Mouse (Mus musculus) intestine, embryonic 15.5 days (tissue): ENCODE results near the gene Copz2. TPM values are rescaled to one million over a fixed set of nuclear protein-coding genes. Genes with fewer than 3 reads are reported as not detected.

Experiments
- ATAC-seq: fragments of 200-750 bp; cut with Nextera tagmentation; 2 replicates; pipeline ENCODE4 v1.8.0; 2017; ENCODE audit warnings: moderate TSS enrichment, moderate library complexity
- H3K27ac ChIP-seq: fragments of 300-500 bp; sonication (generic); 2 replicates; pipeline ENCODE4 v1.5.1; 2015; ENCODE audit warnings: mild to moderate bottlenecking, inconsistent platforms
- H3K27me3 ChIP-seq: fragments of 300-500 bp; sonication (generic); replicated peaks from 2 replicates; pipeline ENCODE4 v1.6.1; 2015; ENCODE audit warnings: inconsistent platforms
- H3K36me3 ChIP-seq: fragments of 300-500 bp; sonication (generic); 2 replicates; pipeline ENCODE4 v1.6.1; 2015; ENCODE audit warnings: inconsistent platforms
- H3K4me1 ChIP-seq: fragments of 300-500 bp; sonication (generic); replicated peaks from 2 replicates; pipeline ENCODE4 v1.6.1; 2015; ENCODE audit warnings: inconsistent platforms
- H3K4me2 ChIP-seq: fragments of 300-500 bp; sonication (generic); replicated peaks from 2 replicates; pipeline ENCODE4 v1.6.1; 2015; ENCODE audit warnings: mild to moderate bottlenecking, inconsistent platforms
- H3K4me3 ChIP-seq: fragments of 300-500 bp; sonication (generic); replicated peaks from 2 replicates; pipeline ENCODE4 v1.5.1; 2015; ENCODE audit warnings: inconsistent platforms
- H3K9ac ChIP-seq: fragments of 300-500 bp; sonication (generic); 2 replicates; pipeline ENCODE4 v1.6.1; 2015; ENCODE audit warnings: inconsistent platforms
- H3K9me3 ChIP-seq: fragments of 300-500 bp; sonication (generic); 2 replicates; pipeline ENCODE4 v1.6.1; 2016; ENCODE audit warnings: inconsistent platforms
- WGBS: fragments of 180-500 bp; shearing (Covaris S2); methylation state at CpG from one replicate; pipeline ENCODE4 v1.1.7; 2015; 5-methylcytosine and 5-hydroxymethylcytosine counted together
- polyA plus RNA-seq: library from polyadenylated mRNA; unstranded; fragments of >200 nt; fragmentation: Nextera tagmentation; extraction: Ambion mirVana; gene quantifications from 2 replicates; pipeline ENCODE4 v1.2.1, GENCODE M21; 2015

Gene Copz2
- polyA plus RNA-seq, 1 experiment from 2014 or later: 93.5 TPM

GRCm38 (mm10) chr11:96875745-96876144 lies 26.1 kb downstream of the Copz2 start:
- Histone ChIP-seq H3K4me3 (peak overlapping the region; percentile 33), H3K36me3 (no peaks in the 10 kb centered on the region), H3K9ac (no peak overlapping the region), H3K4me1 (peaks cover 30% of the 10 kb centered on the region), H3K9me3 (no peaks in the 10 kb centered on the region), H3K4me2 (peak overlapping the region; percentile 71), H3K27me3 (peaks cover 7% of the 10 kb centered on the region), H3K27ac (peak overlapping the region; percentile 51; the same call in 1 of the 2 replicates)
- under 1% methylated on average over 35 of the region's 35 CpGs for WGBS
- ATAC-seq: peak; percentile 91

DNA sequence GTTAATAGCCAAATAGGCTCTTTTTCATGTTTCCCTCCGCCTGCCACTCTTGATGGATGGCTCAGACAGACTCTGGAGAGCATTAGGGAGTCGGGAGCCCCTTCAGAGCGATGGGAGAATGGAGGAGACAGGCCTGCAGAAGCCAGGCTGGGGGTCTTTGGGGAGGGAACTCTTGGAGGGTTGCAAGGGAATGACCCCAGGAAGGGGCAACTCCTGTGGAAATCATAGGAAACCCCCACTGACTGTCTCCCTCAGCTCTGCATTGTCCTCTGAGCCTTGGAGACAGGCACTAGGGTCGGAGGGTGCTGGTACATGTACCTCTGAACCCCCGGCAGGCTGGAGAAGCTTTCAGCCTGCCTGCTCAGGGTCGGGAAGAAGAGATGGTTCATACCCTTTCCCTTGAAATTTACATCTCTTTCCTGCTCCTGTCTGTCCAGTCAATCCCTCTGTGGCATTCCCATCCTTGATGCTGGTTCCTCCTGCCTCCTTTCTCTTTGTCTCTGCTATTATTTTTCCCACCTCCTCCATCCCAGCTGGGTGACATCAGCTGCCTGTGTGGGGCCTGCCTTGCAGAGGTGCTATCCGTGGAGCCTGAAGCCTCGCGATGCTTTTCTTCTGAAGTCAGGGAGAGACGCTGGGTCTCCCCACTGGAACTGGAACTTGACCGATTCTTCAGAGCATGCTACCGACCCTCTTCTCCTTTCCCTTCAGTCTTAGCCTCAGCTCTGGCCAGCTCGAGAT lies 26.8 kb downstream of the Copz2 start:
- Histone ChIP-seq H3K4me2 (peak overlapping the region; percentile 71), H3K36me3 (no peaks in the 10 kb centered on the region), H3K27ac (peak overlapping the region; percentile 73), H3K4me1 (peaks cover 30% of the 10 kb centered on the region), H3K4me3 (no peak overlapping the region), H3K9me3 (no peaks in the 10 kb centered on the region), H3K27me3 (peaks cover 7% of the 10 kb centered on the region), H3K9ac (peak overlapping the region; percentile 3; the same call in 1 of the 2 replicates)
- 13% methylated on average over 13 of the region's 13 CpGs for WGBS
- ATAC-seq: peak; percentile 51

DNA sequence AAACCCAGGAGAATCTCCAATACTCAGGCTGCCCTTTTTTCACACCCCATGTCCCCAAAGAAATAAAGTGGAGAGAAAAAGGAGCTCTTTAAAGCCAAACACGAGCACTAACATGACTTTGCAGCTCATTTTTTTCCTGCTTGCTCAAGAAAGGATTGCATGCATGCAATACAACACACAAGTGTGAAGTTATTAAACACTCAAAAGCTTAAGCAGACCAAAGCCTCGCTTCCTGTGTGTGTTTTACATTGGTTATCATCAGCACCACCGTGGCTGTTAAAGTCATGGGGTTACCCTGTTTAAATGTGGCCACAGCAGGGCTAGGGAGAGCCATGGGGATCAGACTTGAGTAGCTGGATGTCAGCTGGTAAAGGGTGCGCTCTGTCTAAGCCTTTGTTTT lies 27.4 kb downstream of the Copz2 start:
- Histone ChIP-seq H3K9me3 (no peaks in the 10 kb centered on the region), H3K4me2 (0 out of 2 replicates have a peak overlapping the region, but pooled peaks have one; percentile 71), H3K4me3 (no peak overlapping the region), H3K27me3 (peaks cover 7% of the 10 kb centered on the region), H3K27ac (peak overlapping the region; percentile 73), H3K9ac (no peak overlapping the region), H3K36me3 (no peaks in the 10 kb centered on the region), H3K4me1 (peaks cover 30% of the 10 kb centered on the region)
- WGBS: 50% methylated on average over 4 of the region's 4 CpGs
- ATAC-seq: no peak

DNA sequence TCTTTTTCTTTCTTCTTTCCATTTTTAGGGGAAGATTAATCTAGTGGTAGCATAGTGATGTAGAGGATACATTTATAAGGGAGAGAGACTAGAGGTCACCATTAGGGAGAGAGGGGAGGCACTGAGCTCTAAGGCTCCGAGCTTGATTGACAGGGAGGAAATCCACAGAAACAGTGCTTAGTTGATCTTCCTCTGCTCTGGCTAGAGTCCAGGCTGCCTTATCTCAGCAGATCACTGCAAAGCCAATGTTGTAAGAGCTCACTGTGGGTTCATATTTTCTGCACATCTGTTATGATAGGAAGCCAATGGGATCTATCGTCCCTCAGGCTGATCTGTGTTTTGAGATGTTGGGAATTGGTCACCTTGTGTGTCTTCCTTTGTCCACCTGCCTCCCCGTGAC lies 29.0 kb downstream of the Copz2 start:
- Histone ChIP-seq H3K4me1 (peaks cover 14% of the 10 kb centered on the region), H3K9ac (no peak overlapping the region), H3K27me3 (peaks cover 7% of the 10 kb centered on the region), H3K36me3 (no peaks in the 10 kb centered on the region), H3K9me3 (no peaks in the 10 kb centered on the region), H3K4me2 (no peak overlapping the region), H3K4me3 (no peak overlapping the region), H3K27ac (no peak overlapping the region)
- no peak for ATAC-seq
- 58% methylated on average over 3 of the region's 3 CpGs for WGBS

DNA sequence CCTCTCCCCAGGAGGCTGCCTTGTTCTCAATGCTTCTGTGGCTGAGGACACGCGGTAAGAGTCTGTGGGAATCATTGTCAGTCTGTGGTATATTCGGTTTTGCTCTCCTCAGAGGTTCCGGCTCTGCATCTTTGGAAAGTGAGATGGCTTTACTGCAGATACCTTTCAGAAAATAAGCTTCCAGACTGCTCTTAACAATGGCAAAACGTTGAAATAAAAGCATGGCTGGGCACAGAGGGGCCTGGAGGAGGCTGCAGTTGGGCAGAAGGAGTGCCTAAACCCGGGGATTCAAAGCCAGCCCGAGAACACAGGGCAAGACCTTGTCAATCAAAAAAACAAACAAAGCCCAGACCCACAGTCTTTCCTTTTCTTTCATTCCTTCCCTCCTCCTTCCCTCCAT lies 29.7 kb downstream of the Copz2 start:
- Histone ChIP-seq H3K4me3 (no peak overlapping the region), H3K4me2 (no peak overlapping the region), H3K36me3 (no peaks in the 10 kb centered on the region), H3K27ac (no peak overlapping the region), H3K9ac (no peak overlapping the region), H3K27me3 (peaks cover 7% of the 10 kb centered on the region), H3K9me3 (no peaks in the 10 kb centered on the region), H3K4me1 (peaks cover 13% of the 10 kb centered on the region)
- ATAC-seq: no peak
- 47% methylated on average over 7 of the region's 7 CpGs for WGBS

GRCm38 (mm10) chr11:96880296-96880695 lies 30.6 kb downstream of the Copz2 start:
- peaks cover 7% of the 10 kb centered on the region for H3K27me3 ChIP-seq
- ATAC-seq: no peak
- H3K27ac ChIP-seq: no peak overlapping the region
- H3K4me3 ChIP-seq: no peak overlapping the region
- WGBS: 79% methylated on average over 9 of the region's 9 CpGs
- no peaks in the 10 kb centered on the region for H3K9me3 ChIP-seq
- no peak overlapping the region for H3K9ac ChIP-seq
- no peak overlapping the region for H3K4me2 ChIP-seq
- peaks cover 13% of the 10 kb centered on the region for H3K4me1 ChIP-seq
- H3K36me3 ChIP-seq: no peaks in the 10 kb centered on the region

DNA sequence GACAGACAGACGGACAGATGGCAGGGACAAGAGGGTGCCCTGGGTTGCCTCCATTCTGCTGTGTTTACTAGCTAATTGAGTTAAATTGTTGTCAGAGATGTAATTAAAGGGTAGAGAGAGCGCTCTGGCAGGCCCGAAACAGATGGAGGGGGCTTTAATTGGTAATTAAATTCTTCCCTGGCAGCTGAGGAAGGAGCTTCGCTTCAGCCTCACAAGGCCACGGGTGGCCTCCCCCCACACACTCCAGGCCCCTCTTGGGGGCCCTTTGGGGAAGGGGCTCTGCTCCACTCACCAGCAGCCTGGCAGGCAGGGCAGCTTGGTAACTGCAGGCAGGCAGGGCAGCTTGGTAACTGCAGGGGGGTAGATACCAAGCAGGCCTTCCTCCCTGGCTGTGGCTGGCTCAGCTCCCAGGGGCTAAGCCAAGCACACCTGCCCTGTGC lies 36.3 kb downstream of the Copz2 start:
- H3K4me2 ChIP-seq: no peak overlapping the region
- no peaks in the 10 kb centered on the region for H3K36me3 ChIP-seq
- H3K27ac ChIP-seq: 0 out of 2 replicates have a peak overlapping the region, but pooled peaks have one; percentile 13
- H3K9ac ChIP-seq: no peak overlapping the region
- H3K9me3 ChIP-seq: no peaks in the 10 kb centered on the region
- H3K4me3 ChIP-seq: no peak overlapping the region
- H3K4me1 ChIP-seq: no peaks in the 10 kb centered on the region; the same call in 1 of the 2 replicates
- WGBS: 39% methylated on average over 5 of the region's 5 CpGs
- ATAC-seq: peak; percentile 53; the same call in 1 of the 2 replicates
- H3K27me3 ChIP-seq: no peaks in the 10 kb centered on the region

DNA sequence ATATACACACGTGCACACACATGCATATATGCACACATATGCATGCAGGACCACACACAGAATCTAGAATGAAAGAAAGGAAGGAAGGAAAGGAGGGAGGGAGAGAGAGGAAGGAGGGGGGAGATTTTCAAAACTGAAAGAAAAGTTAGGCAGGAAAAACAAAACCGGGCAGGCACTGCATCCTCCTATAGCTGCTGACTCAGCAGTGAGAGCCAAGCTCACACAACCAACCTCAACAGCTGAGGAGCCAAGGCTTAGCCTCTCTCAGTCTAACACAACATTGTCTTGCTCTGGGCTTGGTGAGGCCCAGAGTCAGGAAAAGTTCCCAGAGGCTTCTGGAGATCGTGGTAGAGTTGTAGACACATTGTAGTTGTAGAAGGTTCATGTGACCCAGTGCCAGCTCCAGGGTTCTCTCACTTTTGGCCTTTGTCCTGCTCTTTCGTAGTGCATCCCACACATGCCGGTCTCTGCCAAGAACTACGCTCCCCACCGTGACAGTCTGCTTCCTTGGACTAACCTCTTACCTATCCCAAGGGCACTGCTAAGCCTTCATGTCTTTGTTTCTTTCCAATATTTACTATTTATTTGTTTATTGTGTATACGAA lies 37.4 kb downstream of the Copz2 start:
- no peak overlapping the region for H3K4me2 ChIP-seq
- 83% methylated on average over 8 of the region's 8 CpGs for WGBS
- H3K36me3 ChIP-seq: no peaks in the 10 kb centered on the region
- H3K4me1 ChIP-seq: no peaks in the 10 kb centered on the region; the same call in 1 of the 2 replicates
- no peaks in the 10 kb centered on the region for H3K9me3 ChIP-seq
- no peak overlapping the region for H3K27ac ChIP-seq
- ATAC-seq: no peak
- H3K27me3 ChIP-seq: no peaks in the 10 kb centered on the region
- H3K4me3 ChIP-seq: no peak overlapping the region
- H3K9ac ChIP-seq: no peak overlapping the region

GRCm38 (mm10) chr11:96891784-96892527 lies 42.3 kb downstream of the Copz2 start:
- H3K27ac ChIP-seq: no peak overlapping the region
- no peak overlapping the region for H3K9ac ChIP-seq
- H3K36me3 ChIP-seq: no peaks in the 10 kb centered on the region
- no peaks in the 10 kb centered on the region for H3K9me3 ChIP-seq
- no peaks in the 10 kb centered on the region for H3K4me1 ChIP-seq
- WGBS: 42% methylated on average over 14 of the region's 14 CpGs
- no peak for ATAC-seq
- H3K4me3 ChIP-seq: no peak overlapping the region
- no peak overlapping the region for H3K4me2 ChIP-seq
- H3K27me3 ChIP-seq: no peaks in the 10 kb centered on the region

- Histone ChIP-seq H3K9ac (no peak overlapping the region), H3K36me3 (no peaks in the 10 kb centered on the region), H3K4me3 (no peak overlapping the region), H3K27ac (no peak overlapping the region), H3K27me3 (no peaks in the 10 kb centered on the region), H3K9me3 (no peaks in the 10 kb centered on the region), H3K4me1 (no peaks in the 10 kb centered on the region), H3K4me2 (no peak overlapping the region)
- 65% methylated on average over 11 of the region's 11 CpGs for WGBS
- no peak for ATAC-seq
These were observed 43.7 kb downstream of the Copz2 start for GRCm38 (mm10) chr11:96893203-96893842.

DNA sequence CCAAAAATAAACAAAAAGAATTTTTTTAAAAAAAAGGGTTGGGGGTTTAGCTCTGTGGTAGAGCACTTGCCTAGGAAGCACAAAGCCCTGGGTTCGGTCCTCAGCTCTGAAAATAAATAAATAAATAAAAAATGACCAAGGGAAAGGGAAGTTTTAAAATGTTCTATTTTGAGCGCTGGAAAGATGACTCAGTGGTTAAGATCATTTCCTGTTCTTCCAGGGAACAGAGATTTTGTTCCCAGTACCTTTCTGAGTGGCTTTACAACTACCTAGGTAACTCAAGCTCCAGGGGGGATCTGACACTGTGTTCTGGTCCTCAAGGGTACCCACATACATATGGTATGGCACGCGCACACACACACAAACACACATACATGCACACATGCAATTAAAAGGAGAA lies 46.2 kb downstream of the Copz2 start:
- no peaks in the 10 kb centered on the region for H3K36me3 ChIP-seq
- H3K4me1 ChIP-seq: 0 out of 2 replicates have a peak, but pooled peaks cover 3% of the 10 kb centered on the region
- no peak overlapping the region for H3K4me3 ChIP-seq
- H3K27ac ChIP-seq: no peak overlapping the region
- H3K9ac ChIP-seq: no peak overlapping the region
- H3K27me3 ChIP-seq: no peaks in the 10 kb centered on the region
- no peak overlapping the region for H3K4me2 ChIP-seq
- H3K9me3 ChIP-seq: no peaks in the 10 kb centered on the region
- 73% methylated on average over 4 of the region's 4 CpGs for WGBS
- ATAC-seq: no peak
